Mouse (Mus musculus) left cerebral cortex, adult 9 months (tissue): ENCODE data around the gene Rab4b.
A peak's percentile ranks its signal among the peaks of the same experiment; 100 is the strongest.

ENCODE experiments used
- DNase-seq, 2 experiments: peaks; one replicate each; pipeline ENCODE4 v3.0.0; 2022; ENCODE audit warnings: low spot score in 2 of 2

Rab4b gene

DNA sequence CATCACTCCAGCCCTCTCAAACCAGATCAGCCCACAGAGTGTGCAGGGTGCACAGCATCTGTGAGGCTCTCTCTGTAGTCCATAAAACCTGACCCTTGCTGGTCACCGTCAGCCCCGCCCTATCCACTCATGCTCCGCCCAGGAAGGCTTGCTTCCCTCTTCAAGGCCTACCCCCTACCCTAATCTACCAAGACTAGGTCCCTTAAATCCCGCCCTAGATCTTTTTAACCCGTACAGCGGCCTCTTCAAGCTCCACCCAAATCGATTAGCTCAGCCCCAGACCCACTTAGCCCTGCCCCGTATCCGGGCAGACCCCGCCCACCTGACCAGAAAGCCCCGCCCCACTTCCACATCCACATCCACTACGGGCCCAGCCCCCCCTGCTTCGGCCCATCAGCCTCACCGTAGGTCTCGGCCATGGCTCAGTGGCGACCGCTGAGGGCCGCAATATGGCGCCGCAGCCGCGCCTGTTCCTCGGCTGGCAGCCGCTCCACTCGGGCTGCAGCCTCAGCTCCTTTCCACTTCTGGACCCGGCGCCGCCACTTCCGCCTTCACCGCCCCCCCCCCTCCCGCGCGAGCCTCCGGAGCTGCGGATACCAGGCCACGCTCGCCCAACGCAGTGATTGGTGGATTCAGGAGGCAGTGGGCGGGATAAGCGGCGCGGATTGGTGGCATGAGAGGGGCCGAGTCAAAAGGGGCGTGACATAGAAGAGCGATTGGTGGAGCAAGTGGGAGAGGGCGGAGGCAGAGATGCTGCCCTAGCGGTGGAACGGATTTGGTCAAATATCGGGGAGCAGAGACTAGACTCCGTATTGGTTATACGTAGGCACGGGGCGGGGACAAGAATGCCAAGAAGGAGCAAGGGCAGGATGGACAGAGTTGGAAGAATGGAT, at the start of gene Rab4b:
Gene Rab4b (minus strand): TSS at position 573 of the 893 bp plus-strand sequence.
- DNase-seq: peak; percentile 99 to 100

GRCm38 (mm10) chr7:27228281-27228821, 49.7 kb upstream of the Rab4b start, which contains the start of gene Itpkc:
TSS of gene Itpkc (minus strand) at chr7:27228661.
- DNase-seq: peak; percentile 76 to 89

GRCm38 (mm10) chr7:27227676-27228075, 49.0 kb upstream of the Rab4b start:
- DNase-seq: peak in 1 of 2 experiments; percentile 28

GRCm38 (mm10) chr7:27227276-27227675, 48.6 kb upstream of the Rab4b start:
- DNase-seq: no peak

DNA sequence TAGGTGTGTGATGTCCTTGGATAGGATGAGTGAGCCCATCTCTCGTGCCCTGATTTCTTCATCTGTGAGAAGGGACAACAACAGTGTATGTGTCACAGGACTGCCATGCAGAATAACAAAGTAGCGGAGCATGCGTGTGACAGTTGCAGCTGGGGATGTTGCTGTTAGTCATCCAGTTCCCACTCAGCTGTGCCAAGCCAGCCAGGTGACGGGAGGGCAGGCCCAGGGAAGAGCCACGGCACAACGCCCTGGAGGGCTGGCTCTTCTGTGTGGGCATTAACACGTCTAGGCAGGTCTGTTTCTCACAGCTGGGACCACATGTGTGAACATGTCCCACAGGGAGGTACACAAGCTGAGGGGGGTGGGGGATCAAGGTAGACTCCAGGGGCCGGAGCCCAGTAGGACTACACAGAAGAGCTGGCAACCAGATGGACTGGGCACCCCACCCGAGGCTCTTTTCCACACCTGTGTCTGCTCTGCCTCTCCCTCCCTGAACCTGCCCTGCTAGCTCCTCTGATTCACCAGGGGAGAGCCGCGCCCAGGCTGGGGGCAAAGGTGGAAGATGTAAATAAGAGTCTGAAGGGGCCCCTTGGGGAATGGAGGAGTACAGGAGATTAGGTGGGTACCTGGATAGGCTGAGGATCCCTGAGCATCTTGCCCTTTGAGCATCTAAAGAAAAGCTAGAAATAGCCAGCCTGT, 46.3 kb upstream of the Rab4b start:
- peak in 1 of 2 experiments; percentile 51 for DNase-seq

GRCm38 (mm10) chr7:27222538-27222937, 43.8 kb upstream of the Rab4b start:
- no peak for DNase-seq

DNA sequence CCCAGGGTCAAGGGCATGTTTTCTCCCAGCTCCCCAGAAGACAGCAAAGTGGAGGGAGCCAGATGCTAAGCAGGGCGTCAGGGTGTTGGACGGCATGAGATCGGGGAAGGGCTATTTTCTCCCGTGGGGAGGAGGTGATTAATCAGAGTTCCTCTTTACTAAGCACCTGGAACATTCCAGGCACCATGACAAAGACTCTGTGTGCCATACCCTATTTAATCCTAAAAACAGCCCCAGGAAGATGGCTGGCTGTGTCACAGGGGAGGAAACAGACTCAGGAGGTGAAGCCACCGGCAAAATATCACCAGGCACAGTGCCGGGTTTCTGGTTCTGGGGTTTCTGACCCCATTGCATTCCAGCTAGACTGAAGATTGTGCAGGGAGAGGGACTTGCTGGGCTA, 43.2 kb upstream of the Rab4b start:
- DNase-seq: no peak

- DNase-seq: no peak
These were observed 41.2 kb upstream of the Rab4b start for GRCm38 (mm10) chr7:27219937-27220336.

DNA sequence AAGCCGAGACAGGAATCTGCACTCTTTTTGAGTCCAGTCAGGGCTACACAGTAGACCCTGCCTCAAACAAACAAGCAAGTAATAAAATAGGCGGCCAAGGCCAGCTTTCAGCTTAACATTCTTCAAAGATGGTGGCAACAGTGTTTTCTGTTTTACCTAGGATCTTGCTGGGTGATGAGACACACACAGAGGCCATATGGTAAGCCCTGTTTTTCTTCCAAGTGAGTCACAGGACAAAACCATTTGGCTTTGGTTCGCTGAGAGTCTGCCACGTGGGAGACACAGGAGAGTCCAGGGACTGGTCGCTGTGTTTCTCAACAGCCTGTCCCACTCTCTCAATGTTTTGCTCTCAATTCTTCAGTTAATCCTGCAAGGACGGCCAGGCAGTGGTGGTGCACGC, 39.9 kb upstream of the Rab4b start:
- DNase-seq: no peak

GRCm38 (mm10) chr7:27212626-27213025, 33.9 kb upstream of the Rab4b start:
- DNase-seq: no peak

DNA sequence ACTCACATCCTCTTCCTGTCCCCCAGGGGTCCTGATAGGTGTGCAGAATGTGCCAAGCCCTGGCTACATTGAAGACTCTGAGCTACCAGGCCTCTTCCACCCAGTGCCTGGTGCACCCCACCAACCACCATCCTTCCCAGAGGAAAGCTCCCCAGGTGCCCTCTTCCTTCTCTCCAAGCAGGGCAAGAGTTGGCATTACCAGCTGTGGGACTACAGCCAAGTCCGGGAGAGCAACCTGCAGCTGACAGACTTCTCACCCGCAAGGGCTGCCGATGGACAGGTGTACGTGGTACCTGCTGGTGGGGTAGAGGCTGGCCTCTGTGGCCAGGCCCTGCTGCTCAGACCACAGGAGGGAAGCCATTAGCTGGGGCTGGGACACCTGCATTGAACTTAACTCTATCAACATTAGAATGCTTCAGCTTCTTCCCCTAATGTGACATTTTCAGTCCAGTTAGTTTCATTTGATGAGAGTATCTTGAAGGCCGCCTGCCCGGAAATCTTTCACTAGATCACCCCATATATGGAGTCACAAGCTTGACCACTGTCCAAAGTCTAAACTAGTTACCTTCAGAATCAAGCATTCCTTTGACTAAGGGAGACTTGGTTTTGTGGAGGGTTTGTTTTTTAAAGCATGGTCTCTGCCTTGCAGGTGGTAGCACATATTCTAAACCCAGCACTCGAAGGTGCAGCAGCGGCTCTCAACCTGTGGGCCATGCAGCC, 25.2 kb upstream of the Rab4b start:
- no peak for DNase-seq

DNA sequence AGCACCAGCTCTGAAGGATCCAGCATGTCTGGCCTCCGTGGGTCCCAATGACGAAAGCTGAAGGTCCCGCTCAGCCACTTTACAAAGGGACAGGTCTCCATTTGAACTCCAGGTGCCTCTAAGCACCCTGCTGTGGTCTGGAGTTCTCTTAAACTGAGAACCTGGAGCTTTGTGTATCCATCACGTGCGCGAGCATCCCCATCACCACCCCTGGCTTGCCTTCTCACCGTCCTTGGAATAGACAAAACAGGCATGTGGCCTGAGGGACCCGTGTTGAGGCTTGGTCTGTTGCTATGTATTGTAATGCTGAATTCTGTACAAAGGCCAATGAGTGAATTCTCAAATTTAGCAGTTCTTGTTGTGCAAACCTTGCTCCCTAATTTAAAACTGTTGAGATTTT, 20.1 kb upstream of the Rab4b start:
- no peak for DNase-seq

- DNase-seq: no peak
These were observed 19.7 kb upstream of the Rab4b start for GRCm38 (mm10) chr7:27198355-27198754.

DNA sequence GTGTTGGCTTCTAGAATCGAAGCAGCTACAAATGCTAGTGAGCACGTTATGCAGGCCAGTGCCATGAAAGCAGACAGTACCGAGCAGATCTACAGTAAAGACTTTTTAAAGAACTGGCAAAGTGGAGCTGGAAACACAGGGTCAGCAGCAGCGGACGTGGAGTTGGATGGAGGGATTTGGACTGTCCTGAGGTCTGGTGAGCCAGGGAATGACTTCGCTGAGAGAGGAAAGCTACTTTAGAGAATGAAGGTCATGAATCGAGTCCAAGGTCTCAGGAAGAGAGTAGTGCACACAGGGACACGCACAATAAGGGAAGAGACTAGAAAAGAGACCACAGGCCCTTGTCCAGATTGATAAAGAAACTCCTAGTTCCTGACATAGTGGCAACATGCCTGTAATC, 18.9 kb upstream of the Rab4b start:
- DNase-seq: no peak

DNA sequence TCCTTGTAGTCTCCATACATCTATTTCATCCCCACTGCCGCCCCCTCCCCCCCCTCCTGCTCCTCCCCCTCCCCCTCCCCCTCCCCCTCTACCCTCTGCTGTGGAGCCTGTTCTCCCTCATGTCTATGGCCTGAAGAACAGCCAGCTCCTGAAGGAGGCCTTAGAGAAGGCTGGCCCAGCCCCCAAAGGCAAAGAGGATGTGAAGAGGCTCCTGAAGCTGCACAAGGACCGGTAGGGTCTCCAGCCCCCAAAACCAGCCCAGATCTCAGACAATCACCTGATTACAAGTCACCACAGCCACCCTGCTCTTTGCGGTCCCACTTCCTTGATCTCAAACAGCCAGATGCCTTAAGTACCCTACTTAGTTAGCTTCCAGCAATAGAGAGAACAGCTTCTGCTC, 18.4 kb upstream of the Rab4b start:
- DNase-seq: no peak

DNA sequence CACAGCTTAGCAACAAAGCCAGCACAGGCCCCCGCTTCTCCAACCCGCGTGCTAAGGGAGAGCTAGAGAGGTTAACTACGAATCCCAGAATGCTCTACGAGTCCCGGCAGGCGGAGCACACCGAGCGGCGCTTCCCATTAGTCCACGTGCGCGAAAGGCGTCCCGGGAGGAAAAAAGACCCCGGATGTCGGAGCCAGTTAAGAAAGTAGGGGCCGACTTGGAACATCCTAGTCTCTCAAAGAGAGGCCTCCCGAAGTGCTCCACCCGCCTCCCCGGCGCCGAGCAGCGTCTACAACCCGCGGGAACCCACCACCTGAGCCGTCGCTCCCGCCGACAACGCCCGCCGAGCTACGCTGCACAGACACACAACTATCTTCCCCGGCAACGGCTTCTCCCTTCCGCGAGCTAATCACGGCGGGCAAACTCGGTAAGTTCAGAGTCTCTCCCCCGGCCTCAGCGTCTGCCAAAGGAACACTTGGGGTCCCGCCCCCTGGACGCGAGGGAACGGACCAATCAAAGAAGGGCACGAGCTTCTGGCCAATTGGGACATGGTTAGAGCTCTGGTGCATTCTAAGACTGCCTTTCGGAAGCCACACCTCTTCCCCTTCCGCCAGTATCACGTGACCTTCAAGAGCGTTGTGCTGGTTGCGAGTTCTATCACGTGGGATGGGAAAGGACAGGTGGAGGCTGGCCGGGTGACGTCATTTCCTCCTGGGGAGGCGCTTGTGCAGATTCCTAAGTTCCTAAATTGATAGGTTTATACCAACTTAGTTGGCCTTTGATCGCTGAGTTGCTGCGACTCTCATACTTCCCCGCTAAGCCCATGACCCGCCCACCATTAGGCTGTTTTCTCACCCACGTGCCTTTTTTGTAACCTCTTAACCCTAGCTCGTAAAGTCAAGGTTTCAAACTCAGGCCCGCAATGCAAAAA, 17.2 kb upstream of the Rab4b start, which contains the start of the genes BC024978 and Snrpa:
Gene BC024978 (plus strand): TSS at position 101 of the 931 bp plus-strand sequence.
Gene Snrpa (minus strand): TSS at position 591 of the 931 bp plus-strand sequence.
- peak; percentile 99 for DNase-seq

GRCm38 (mm10) chr7:27193731-27194130, 15.0 kb upstream of the Rab4b start:
- DNase-seq: no peak

DNA sequence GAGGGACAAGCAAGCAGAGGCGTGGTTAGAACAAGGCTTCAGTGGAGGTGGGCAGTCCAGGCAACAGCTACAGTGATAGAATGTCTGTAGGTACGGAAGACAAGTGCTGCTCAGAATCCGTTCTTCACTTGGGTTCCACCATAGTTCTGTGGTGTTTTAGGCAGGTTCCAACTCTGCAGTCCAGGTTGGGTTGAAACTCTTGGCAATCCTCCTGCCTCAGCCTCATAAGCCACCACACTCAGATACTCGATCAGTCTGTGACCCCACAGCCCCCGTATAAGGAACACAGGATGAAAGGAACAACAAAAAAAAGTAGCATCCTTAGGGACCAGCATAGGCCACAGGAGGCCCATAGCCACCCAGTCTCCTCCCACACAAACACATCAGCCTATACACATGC, 13.7 kb upstream of the Rab4b start:
- DNase-seq: no peak

- no peak for DNase-seq
These were observed 10.7 kb upstream of the Rab4b start for GRCm38 (mm10) chr7:27189271-27189931.

GRCm38 (mm10) chr7:27185986-27186385, 7.3 kb upstream of the Rab4b start:
- no peak for DNase-seq
